24 mouse cellular contexts compared by ENCODE assay signal in genomic region chr4:84222805-84223335, GRCm38 (mm10).
DNase-seq lines count a peak whose midpoint lies in the region; ATAC-seq and TF ChIP-seq lines count a peak whose summit lies in the region.
"Had no signal": no experiment of that assay in that cellular context is flagged by ENCODE, and none has a peak within 500 bp of the region (broad histone marks: within the 10 kb centered on the region; RNA-seq: fewer than 3 reads in every experiment).

No protein-coding gene starts in this region.

- WGBS in kidney, embryonic 16.5 days: 68% methylated on average over 11 of the region's 11 CpGs
- 75% methylated on average over 11 of the region's 11 CpGs for WGBS in kidney, adult 2 months
- 75% methylated on average over 11 of the region's 11 CpGs for WGBS in hindbrain, embryonic 14.5 days

- no peaks in the 10 kb centered on the region for H3K36me3 ChIP-seq in kidney, embryonic 16.5 days (ENCODE audit: insufficient read depth, low read length)
- no peaks in the 10 kb centered on the region for H3K36me3 ChIP-seq in kidney, adult 2 months (ENCODE audit: control insufficient read depth, insufficient read depth, low read length)
- H3K36me3 ChIP-seq in E14TG2a.4 (ENCODE audit: insufficient read depth, low read length) (no peaks in the 10 kb centered on the region; the same call in 1 of the 2 replicates), ES-E14 (ENCODE audit: control insufficient read depth, insufficient read depth, low read length, poor library complexity, severe bottlenecking) (no peaks in the 10 kb centered on the region)
- H3K36me3 ChIP-seq in hindbrain, embryonic 14.5 days (replicated peaks; ENCODE audit: control insufficient read depth, insufficient read depth): no peaks in the 10 kb centered on the region
- H3K36me3 ChIP-seq: heart, embryonic 10.5 days; limb, embryonic 13.5 days; liver, embryonic 13.5 days had no signal

- peaks cover 8% of the 10 kb centered on the region; the same call in 1 of the 2 replicates for H3K4me1 ChIP-seq in kidney, embryonic 16.5 days (ENCODE audit: insufficient read depth, low read length)
- no peaks in the 10 kb centered on the region for H3K4me1 ChIP-seq in kidney, adult 2 months (ENCODE audit: control insufficient read depth, insufficient read depth, low read length)
- H3K4me1 ChIP-seq in E14TG2a.4 (replicated peaks; ENCODE audit: low read depth, low read length) (peaks cover 75% of the 10 kb centered on the region), ES-E14 (ENCODE audit: control insufficient read depth in 2 of 2, insufficient read depth in 2 of 2, low read length in 2 of 2, poor library complexity in 1 of 2) (peaks cover 10 to 26% of the 10 kb centered on the region in 2 experiments)
- no peaks in the 10 kb centered on the region for H3K4me1 ChIP-seq in hindbrain, embryonic 14.5 days (replicated peaks; ENCODE audit: control insufficient read depth, insufficient read depth, low read length)
- H3K4me1 ChIP-seq: heart, embryonic 10.5 days; limb, embryonic 13.5 days; liver, embryonic 13.5 days had no signal

- 0 out of 2 replicates have a peak, but pooled peaks have one; percentile 35 for ATAC-seq in kidney, embryonic 16.5 days (ENCODE audit: low FRiP score, low TSS enrichment)
- no peak for ATAC-seq in hindbrain, embryonic 14.5 days (ENCODE audit: low FRiP score)
- ATAC-seq: forebrain, embryonic 13.5 days; hindbrain, postnatal 0 days had no signal

- H3K27ac ChIP-seq in kidney, embryonic 16.5 days (ENCODE audit: low read length): peak overlapping the region; percentile 38; the same call in 1 of the 2 replicates
- H3K27ac ChIP-seq in kidney, adult 2 months (ENCODE audit: insufficient read depth, low read depth, low read length): no peak overlapping the region
- peak overlapping the region; percentile 75; the same call in 1 of the 2 replicates for H3K27ac ChIP-seq in ES-E14 (ENCODE audit: insufficient read depth, low read depth, low read length, poor library complexity, severe bottlenecking)
- no peak overlapping the region for H3K27ac ChIP-seq in hindbrain, embryonic 14.5 days
- H3K27ac ChIP-seq: forebrain, embryonic 13.5 days; heart, embryonic 10.5 days; hindbrain, postnatal 0 days; limb, embryonic 13.5 days; liver, embryonic 13.5 days had no signal

- H3K9ac ChIP-seq in kidney, embryonic 16.5 days (replicated peaks; ENCODE audit: low read length): no peak overlapping the region
- H3K9ac ChIP-seq in ES-E14 (ENCODE audit: insufficient read depth, low read depth, low read length, poor library complexity, severe bottlenecking): peak overlapping the region; percentile 31; the same call in 1 of the 2 replicates
- H3K9ac ChIP-seq in hindbrain, embryonic 14.5 days: no peak overlapping the region
- H3K9ac ChIP-seq: forebrain, embryonic 13.5 days; limb, embryonic 13.5 days; liver, embryonic 13.5 days had no signal

- in situ Hi-C loops in ES-E14 (cut with MboI; ENCODE audit: low sequenced_read_pairs in 2 of 2, unreplicated experiment in 2 of 2): no loop called here

- DNase-seq in kidney, adult 2 months: no peak
- DNase-seq in ES-E14 (ENCODE audit: low read depth, low spot score): no peak
- peak; percentile 37 to 51 for DNase-seq in layer of hippocampus, postnatal 14 days (ENCODE audit: low spot score in 2 of 2)
- DNase-seq in cerebellum, adult 9-10 months: no peak
- no peak for DNase-seq in hindbrain, embryonic 14.5 days (ENCODE audit: low spot score)
- DNase-seq in liver: no peak
- DNase-seq: cerebellum, adult 2 months; kidney, postnatal 14 days; liver, embryonic 13.5 days; lung, adult 2 months; lung, postnatal 14 days; retina, postnatal 1 day; right cerebral cortex, postnatal 25 days; spleen, adult 18-20 months; thymus, adult 18-20 months; thymus, postnatal 4 days had no signal

- no peak for TF ChIP-seq CTCF in kidney, adult 2 months (conservative IDR thresholded peaks at IDR 0.05; ENCODE audit: insufficient read depth, insufficient read length, low read depth, low read length)
- TF ChIP-seq CTCF in E14TG2a.4 (conservative IDR thresholded peaks at IDR 0.05; ENCODE audit: low read length): no peak

- no peak for TF ChIP-seq POLR2A in kidney, adult 2 months (IDR thresholded peaks at IDR 0.05; ENCODE audit: low read depth, low read length)

- H3K9me3 ChIP-seq in kidney, embryonic 16.5 days (ENCODE audit: low read length): no peaks in the 10 kb centered on the region
- H3K9me3 ChIP-seq in E14TG2a.4 (ENCODE audit: low read length) (no peaks in the 10 kb centered on the region), ES-E14 (ENCODE audit: control insufficient read depth, insufficient read depth, low read depth, low read length) (no peaks in the 10 kb centered on the region)
- H3K9me3 ChIP-seq in hindbrain, embryonic 14.5 days (ENCODE audit: control insufficient read depth, low read length): no peaks in the 10 kb centered on the region
- H3K9me3 ChIP-seq: forebrain, embryonic 13.5 days; heart, embryonic 10.5 days; limb, embryonic 13.5 days; liver, embryonic 13.5 days had no signal

- no peak overlapping the region for H3K4me2 ChIP-seq in kidney, embryonic 16.5 days (replicated peaks; ENCODE audit: low read depth, low read length)
- no peak overlapping the region for H3K4me2 ChIP-seq in hindbrain, embryonic 14.5 days (replicated peaks)
- H3K4me2 ChIP-seq: forebrain, embryonic 13.5 days; limb, embryonic 13.5 days; liver, embryonic 13.5 days; midbrain, embryonic 11.5 days had no signal

- no peak overlapping the region for H3K4me3 ChIP-seq in kidney, embryonic 16.5 days (ENCODE audit: low read length)
- no peak overlapping the region for H3K4me3 ChIP-seq in kidney, adult 2 months (ENCODE audit: insufficient read depth, low read depth, low read length)
- H3K4me3 ChIP-seq in E14TG2a.4 (replicated peaks; ENCODE audit: low read length) (peak overlapping the region; percentile 50), ES-E14 (ENCODE audit: insufficient read depth in 1 of 2, low read depth in 1 of 2, low read length in 2 of 2, poor library complexity in 1 of 2, severe bottlenecking in 1 of 2) (no peak overlapping the region)
- H3K4me3 ChIP-seq in hindbrain, embryonic 14.5 days (replicated peaks; ENCODE audit: low read length): no peak overlapping the region
- H3K4me3 ChIP-seq: forebrain, embryonic 13.5 days; heart, embryonic 10.5 days; limb, embryonic 13.5 days; liver, embryonic 13.5 days had no signal

- no peaks in the 10 kb centered on the region for H3K27me3 ChIP-seq in kidney, embryonic 16.5 days (ENCODE audit: insufficient read depth, low read length)
- H3K27me3 ChIP-seq in kidney, adult 2 months (replicated peaks; ENCODE audit: control insufficient read depth, insufficient read depth, low read length): no peaks in the 10 kb centered on the region
- H3K27me3 ChIP-seq in E14TG2a.4 (ENCODE audit: insufficient read depth, low read length): no peaks in the 10 kb centered on the region
- no peaks in the 10 kb centered on the region for H3K27me3 ChIP-seq in hindbrain, embryonic 14.5 days (ENCODE audit: control insufficient read depth, insufficient read depth, low read length)
- H3K27me3 ChIP-seq: CH12.LX; forebrain, embryonic 13.5 days; limb, embryonic 13.5 days; liver, embryonic 13.5 days had no signal

TF ChIP-seq in ES-E14, 5 proteins besides CTCF, POLR2A, EP300 and RAD21:
- no peak for TF ChIP-seq ZC3H11A (IDR thresholded peaks at IDR 0.05; ENCODE audit: borderline replicate concordance, low read depth, low read length)
- TF ChIP-seq ZNF384 (IDR thresholded peaks at IDR 0.05; ENCODE audit: low read depth, low read length): no peak
- TF ChIP-seq HCFC1 (IDR thresholded peaks at IDR 0.05; ENCODE audit: borderline replicate concordance, insufficient read depth, low read length): no peak
TF ChIP-seq in ES-E14: peak in this region for 0.

Comparison
In these comparisons a context has a peak if more than half of its experiments do, and no peak if none do; other contexts are left out.
1. H3K27ac ChIP-seq: peak in kidney, embryonic 16.5 days (single experiment) and ES-E14 (single experiment); none in kidney, adult 2 months (single experiment) and hindbrain, embryonic 14.5 days (single experiment).
2. DNase-seq: peak in layer of hippocampus, postnatal 14 days (2 of 2); none in kidney, adult 2 months (single experiment), ES-E14 (single experiment), cerebellum, adult 9-10 months (single experiment), hindbrain, embryonic 14.5 days (single experiment) and liver (single experiment).